Mouse (Mus musculus) embryonic facial prominence, embryonic 11.5 days (tissue): Measurements from ENCODE around the gene Arhgef26. TPM values are rescaled to one million over a fixed set of nuclear protein-coding genes. Genes with fewer than 3 reads are reported as not detected.

Source experiments
- ATAC-seq: fragments of 200-750 bp; cut with Nextera tagmentation; replicated peaks from 2 replicates; pipeline ENCODE4 v1.8.0; 2017; ENCODE audit warnings: low read depth; ENCODE audit not compliant: insufficient number of reproducible peaks, low FRiP score, low TSS enrichment
- DNase-seq: peaks from one replicate; pipeline ENCODE4 v3.0.0-alpha.2; 2015; ENCODE audit warnings: low spot score
- H3K27ac ChIP-seq: fragments of 300-500 bp; sonication (generic); replicated peaks from 2 replicates; pipeline ENCODE4 v1.5.1; 2014; ENCODE audit warnings: mild to moderate bottlenecking, low read depth, low read length, control low read depth
- H3K27me3 ChIP-seq: fragments of 300-500 bp; sonication (generic); 2 replicates; pipeline ENCODE4 v1.6.1; 2014; ENCODE audit warnings: mild to moderate bottlenecking, low read length, moderate library complexity, mixed read lengths; ENCODE audit not compliant: control insufficient read depth, insufficient read depth
- H3K36me3 ChIP-seq: fragments of 300-500 bp; sonication (generic); replicated peaks from 2 replicates; pipeline ENCODE4 v1.6.1; 2014; ENCODE audit warnings: low read depth, mild to moderate bottlenecking, low read length, moderate library complexity, mixed read lengths; ENCODE audit not compliant: control insufficient read depth, insufficient read depth
- H3K4me1 ChIP-seq: fragments of 300-500 bp; sonication (generic); 2 replicates; pipeline ENCODE4 v1.6.1; 2014; ENCODE audit warnings: low read length, mixed read lengths; ENCODE audit not compliant: control insufficient read depth, insufficient read depth
- H3K4me2 ChIP-seq: fragments of 300-500 bp; sonication (generic); 2 replicates; pipeline ENCODE4 v1.6.1; 2014; ENCODE audit warnings: low read depth, mild to moderate bottlenecking, control low read depth, low read length, moderate library complexity
- H3K4me3 ChIP-seq: fragments of 300-500 bp; sonication (generic); 2 replicates; pipeline ENCODE4 v1.5.1; 2014; ENCODE audit warnings: low read depth, low read length, control low read depth
- H3K9ac ChIP-seq: fragments of 300-500 bp; sonication (generic); replicated peaks from 2 replicates; pipeline ENCODE4 v1.6.1; 2014; ENCODE audit warnings: mild to moderate bottlenecking, control low read depth, low read length
- H3K9me3 ChIP-seq: fragments of 300-500 bp; sonication (generic); replicated peaks from 2 replicates; pipeline ENCODE4 v1.6.1; 2016; ENCODE audit warnings: mild to moderate bottlenecking, low read length, inconsistent platforms, mixed read lengths; ENCODE audit not compliant: control insufficient read depth
- WGBS: fragments of 180-500 bp; shearing (Covaris S2); extraction: QIAGEN DNeasy Blood & Tissue Kit; methylation state at CpG from one replicate; pipeline ENCODE4 v1.1.7; 2014; 5-methylcytosine and 5-hydroxymethylcytosine counted together
- polyA plus RNA-seq: library from polyadenylated mRNA; unstranded; fragments of >200 nt; fragmentation: Nextera tagmentation; extraction: Ambion mirVana; gene quantifications from 2 replicates; pipeline ENCODE4 v1.2.1, GENCODE M21; 2014

Arhgef26 gene
- polyA plus RNA-seq = 4.3 and 4.7 TPM in 2 replicates

- H3K4me3 ChIP-seq = peak within 1 kb of the TSS; percentile 72
- no peaks in the 10 kb centered on the region for H3K36me3 ChIP-seq
- no peaks in the 10 kb centered on the region for H3K9me3 ChIP-seq
- H3K9ac ChIP-seq = peak within 1 kb of the TSS; percentile 73
- no peaks in the 10 kb centered on the region for H3K4me1 ChIP-seq
- H3K27me3 ChIP-seq = 0 out of 2 replicates have a peak, but pooled peaks cover 3% of the 10 kb centered on the region
- H3K27ac ChIP-seq = no peak within 1 kb of the TSS
- no peak for ATAC-seq
- 82% methylated on average over 3 of the region's 3 CpGs for WGBS
- peak within 1 kb of the TSS; percentile 74 for H3K4me2 ChIP-seq
- DNase-seq = no peak
Observed at GRCm38 (mm10) chr3:62338044-62338443, at the start of gene Arhgef26. Gene Arhgef26, plus strand, starts transcription at chr3:62338344.

GRCm38 (mm10) chr3:62310493-62310892 lies 27.7 kb upstream of the Arhgef26 start:
- 85% methylated on average over 3 of the region's 3 CpGs for WGBS
- Histone ChIP-seq H3K9me3 (no peaks in the 10 kb centered on the region), H3K4me2 (no peak overlapping the region), H3K4me3 (no peak overlapping the region), H3K4me1 (no peaks in the 10 kb centered on the region), H3K27me3 (no peaks in the 10 kb centered on the region), H3K27ac (no peak overlapping the region), H3K9ac (no peak overlapping the region), H3K36me3 (no peaks in the 10 kb centered on the region)
- no peak for DNase-seq
- ATAC-seq = no peak

- DNase-seq = no peak
- no peaks in the 10 kb centered on the region for H3K36me3 ChIP-seq
- H3K27ac ChIP-seq = no peak overlapping the region
- H3K9me3 ChIP-seq = no peaks in the 10 kb centered on the region
- ATAC-seq = 0 out of 2 replicates have a peak, but pooled peaks have one; percentile 14
- no peak overlapping the region for H3K9ac ChIP-seq
- WGBS = 88% methylated on average over 5 of the region's 5 CpGs
- no peaks in the 10 kb centered on the region for H3K4me1 ChIP-seq
- H3K4me3 ChIP-seq = no peak overlapping the region
- no peaks in the 10 kb centered on the region for H3K27me3 ChIP-seq
- no peak overlapping the region for H3K4me2 ChIP-seq
Observed at GRCm38 (mm10) chr3:62311224-62311623, 26.9 kb upstream of the Arhgef26 start.

GRCm38 (mm10) chr3:62324708-62325107 lies 13.4 kb upstream of the Arhgef26 start:
- no peak overlapping the region for H3K4me3 ChIP-seq

GRCm38 (mm10) chr3:62327903-62328302 lies 10.2 kb upstream of the Arhgef26 start:
- ATAC-seq (no peak), DNase-seq (no peak)
- Histone ChIP-seq H3K4me2 (no peak overlapping the region), H3K9ac (no peak overlapping the region), H3K36me3 (no peaks in the 10 kb centered on the region), H3K4me1 (no peaks in the 10 kb centered on the region), H3K27ac (no peak overlapping the region), H3K27me3 (no peaks in the 10 kb centered on the region), H3K9me3 (no peaks in the 10 kb centered on the region), H3K4me3 (no peak overlapping the region)
- WGBS = 76% methylated on average over 2 of the region's 2 CpGs

More at GRCm38 (mm10) chr3:62324708-62325107, 13.4 kb upstream of the Arhgef26 start:
- no peak overlapping the region for H3K4me2 ChIP-seq
- DNase-seq (no peak), ATAC-seq (no peak)
- H3K27ac ChIP-seq = no peak overlapping the region
- no peaks in the 10 kb centered on the region for H3K36me3 ChIP-seq
- H3K9me3 ChIP-seq = no peaks in the 10 kb centered on the region
- WGBS = 62% methylated on average over 1 of the region's 1 CpGs
- H3K4me1 ChIP-seq = no peaks in the 10 kb centered on the region
- no peaks in the 10 kb centered on the region for H3K27me3 ChIP-seq
- no peak overlapping the region for H3K9ac ChIP-seq

GRCm38 (mm10) chr3:62338461-62338853 lies 313 bp downstream of the Arhgef26 start:
- WGBS = under 1% methylated on average over 17 of the region's 17 CpGs
- ATAC-seq (no peak; the same call in 1 of the 2 replicates), DNase-seq (no peak)
- Histone ChIP-seq H3K36me3 (no peaks in the 10 kb centered on the region), H3K9ac (peak overlapping the region; percentile 73), H3K27me3 (0 out of 2 replicates have a peak, but pooled peaks cover 3% of the 10 kb centered on the region), H3K27ac (no peak overlapping the region), H3K4me3 (peak overlapping the region; percentile 72), H3K4me1 (no peaks in the 10 kb centered on the region), H3K4me2 (peak overlapping the region; percentile 74), H3K9me3 (no peaks in the 10 kb centered on the region)

- no peak overlapping the region for H3K27ac ChIP-seq
- H3K4me2 ChIP-seq = peak overlapping the region; percentile 74
- peak overlapping the region; percentile 72 for H3K4me3 ChIP-seq
- under 1% methylated on average over 68 of the region's 68 CpGs for WGBS
- no peaks in the 10 kb centered on the region for H3K4me1 ChIP-seq
- DNase-seq = peak; percentile 74
- H3K36me3 ChIP-seq = no peaks in the 10 kb centered on the region
- no peaks in the 10 kb centered on the region for H3K9me3 ChIP-seq
- peak overlapping the region; percentile 73 for H3K9ac ChIP-seq
- peak; percentile 96 for ATAC-seq
- H3K27me3 ChIP-seq = 0 out of 2 replicates have a peak, but pooled peaks cover 3% of the 10 kb centered on the region
Observed at GRCm38 (mm10) chr3:62338854-62339515, 841 bp downstream of the Arhgef26 start.

- under 1% methylated on average over 53 of the region's 53 CpGs for WGBS
- Histone ChIP-seq H3K9me3 (no peaks in the 10 kb centered on the region), H3K9ac (peak overlapping the region; percentile 73), H3K27ac (no peak overlapping the region), H3K27me3 (0 out of 2 replicates have a peak, but pooled peaks cover 3% of the 10 kb centered on the region), H3K36me3 (no peaks in the 10 kb centered on the region), H3K4me2 (peak overlapping the region; percentile 74), H3K4me1 (no peaks in the 10 kb centered on the region), H3K4me3 (peak overlapping the region; percentile 72)
- peak; percentile 20 for DNase-seq
- ATAC-seq = peak; percentile 70
Observed at GRCm38 (mm10) chr3:62339516-62340051, 1.4 kb downstream of the Arhgef26 start.
